In the genomic region with DNA sequence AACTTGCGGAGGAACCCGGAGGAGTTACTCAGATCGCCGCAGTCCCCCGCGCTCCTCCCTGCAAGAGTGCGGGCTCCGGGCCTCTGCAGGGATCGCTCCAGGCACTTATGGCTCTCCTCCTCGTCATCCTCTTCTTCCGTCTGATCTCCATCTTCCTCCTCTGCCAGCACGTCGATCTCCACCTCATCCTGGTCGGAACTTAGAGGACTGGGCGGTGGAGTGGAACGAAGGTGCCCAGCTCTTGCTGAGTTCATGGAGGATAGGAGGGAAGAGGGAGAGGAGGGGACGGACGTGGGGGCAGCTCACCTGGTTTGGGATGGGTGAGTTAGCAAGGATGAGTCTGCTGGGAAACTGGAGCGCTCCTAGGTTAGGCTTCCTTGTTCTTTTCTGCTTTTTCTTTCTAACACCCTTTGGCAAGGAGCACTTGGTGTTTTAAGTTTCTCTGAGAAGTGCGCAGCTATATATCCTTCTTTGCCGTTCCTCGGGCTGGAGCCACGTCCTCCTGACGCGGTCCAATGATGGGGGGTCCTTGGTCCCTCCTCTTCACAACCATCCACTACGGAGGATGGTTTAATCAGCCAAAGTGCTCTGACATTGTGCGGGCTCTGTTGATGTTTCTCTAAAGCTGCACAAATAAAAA, we compare ENCODE assay signal across 10 mouse cellular contexts. TPM values are rescaled to one million over a fixed set of nuclear protein-coding genes. Genes with fewer than 3 reads are reported as not detected.
DNase-seq lines count a peak whose midpoint lies in the region; ATAC-seq and TF ChIP-seq lines count a peak whose summit lies in the region.
"Had no signal": no experiment of that assay in that cellular context is flagged by ENCODE, and none has a peak within 500 bp of the region (broad histone marks: within the 10 kb centered on the region; RNA-seq: fewer than 3 reads in every experiment).

Gene Foxd4, minus strand, starts transcription at position 617 of the 640 bp plus-strand sequence.

- peak; percentile 3; the same call in 1 of the 2 replicates for ATAC-seq in lung, postnatal 0 days
- peak; percentile 21; the same call in 1 of the 2 replicates for ATAC-seq in forebrain, embryonic 16.5 days
- ATAC-seq in limb, embryonic 15.5 days (ENCODE audit: insufficient number of reproducible peaks, low FRiP score, low TSS enrichment, low read depth), result no peak
- ATAC-seq in stomach, embryonic 15.5 days (ENCODE audit: insufficient read depth, low FRiP score, low read depth), result no peak

- no peak for TF ChIP-seq EP300 in lung, postnatal 0 days (IDR thresholded peaks at IDR 0.05)

- peak within 1 kb of the TSS; percentile 33 for H3K4me3 ChIP-seq in lung, postnatal 0 days (ENCODE audit: low read depth, low read length)
- H3K4me3 ChIP-seq in forebrain, embryonic 16.5 days (replicated peaks; ENCODE audit: low read length), result peak within 1 kb of the TSS; percentile 39
- H3K4me3 ChIP-seq in limb, embryonic 15.5 days, result peak within 1 kb of the TSS; percentile 38
- H3K4me3 ChIP-seq in stomach, embryonic 15.5 days (replicated peaks), result peak within 1 kb of the TSS; percentile 37
- H3K4me3 ChIP-seq: erythroblast, embryonic 14.5 days had no signal

- H3K4me1 ChIP-seq in lung, postnatal 0 days (ENCODE audit: insufficient read depth, low read depth, low read length), result peaks cover 11% of the 10 kb centered on the region; the same call in 1 of the 2 replicates
- H3K4me1 ChIP-seq in forebrain, embryonic 16.5 days (replicated peaks; ENCODE audit: control insufficient read depth, insufficient read depth, low read length), result peaks cover 22% of the 10 kb centered on the region
- peaks cover 30% of the 10 kb centered on the region for H3K4me1 ChIP-seq in limb, embryonic 15.5 days
- peaks cover 23% of the 10 kb centered on the region for H3K4me1 ChIP-seq in stomach, embryonic 15.5 days

- no peak within 1 kb of the TSS for H3K9ac ChIP-seq in lung, postnatal 0 days (replicated peaks; ENCODE audit: low read depth)
- 0 out of 2 replicates have a peak within 1 kb of the TSS, but pooled peaks have one; percentile 1 for H3K9ac ChIP-seq in forebrain, embryonic 16.5 days (replicated peaks; ENCODE audit: low read depth, low read length)
- H3K9ac ChIP-seq in limb, embryonic 15.5 days, result no peak within 1 kb of the TSS
- H3K9ac ChIP-seq in stomach, embryonic 15.5 days, result no peak within 1 kb of the TSS

- no peaks in the 10 kb centered on the region for H3K36me3 ChIP-seq in lung, postnatal 0 days (ENCODE audit: insufficient read depth, low read length)
- H3K36me3 ChIP-seq in forebrain, embryonic 16.5 days (ENCODE audit: control insufficient read depth, insufficient read depth), result no peaks in the 10 kb centered on the region
- no peaks in the 10 kb centered on the region for H3K36me3 ChIP-seq in limb, embryonic 15.5 days
- no peaks in the 10 kb centered on the region for H3K36me3 ChIP-seq in stomach, embryonic 15.5 days

- peaks cover 62% of the 10 kb centered on the region for H3K27me3 ChIP-seq in lung, postnatal 0 days (replicated peaks; ENCODE audit: insufficient read depth, low read length)
- peaks cover 53% of the 10 kb centered on the region for H3K27me3 ChIP-seq in forebrain, embryonic 16.5 days (replicated peaks; ENCODE audit: control insufficient read depth, insufficient read depth, low read length)
- H3K27me3 ChIP-seq in limb, embryonic 15.5 days, result peaks cover 85% of the 10 kb centered on the region
- H3K27me3 ChIP-seq in stomach, embryonic 15.5 days (replicated peaks), result peaks cover 65% of the 10 kb centered on the region

- TF ChIP-seq CTCF in lung, postnatal 0 days (IDR thresholded peaks at IDR 0.05), result no peak

- no peak within 1 kb of the TSS for H3K27ac ChIP-seq in lung, postnatal 0 days (ENCODE audit: low read length)
- H3K27ac ChIP-seq in forebrain, embryonic 16.5 days (ENCODE audit: low read length), result no peak within 1 kb of the TSS
- H3K27ac ChIP-seq in limb, embryonic 15.5 days, result no peak within 1 kb of the TSS
- H3K27ac ChIP-seq in stomach, embryonic 15.5 days, result no peak within 1 kb of the TSS
- H3K27ac ChIP-seq: macrophage had no signal

- 2% methylated on average over 27 of the region's 27 CpGs for WGBS in lung, postnatal 0 days
- WGBS in forebrain, embryonic 16.5 days, result under 1% methylated on average over 27 of the region's 27 CpGs
- under 1% methylated on average over 27 of the region's 27 CpGs for WGBS in limb, embryonic 15.5 days
- WGBS in stomach, embryonic 15.5 days, result 2% methylated on average over 27 of the region's 27 CpGs

- no peak for DNase-seq in lung, postnatal 0 days (ENCODE audit: low spot score)
- DNase-seq in lung, postnatal 10 days, result no peak
- no peak for DNase-seq in frontal cortex, postnatal 36 days (ENCODE audit: low spot score in 2 of 2)
- DNase-seq in lung, postnatal 25 days (ENCODE audit: low spot score), result no peak

- H3K9me3 ChIP-seq in lung, postnatal 0 days (ENCODE audit: low read length), result no peaks in the 10 kb centered on the region
- H3K9me3 ChIP-seq in forebrain, embryonic 16.5 days (ENCODE audit: control insufficient read depth, low read length), result no peaks in the 10 kb centered on the region
- H3K9me3 ChIP-seq in limb, embryonic 15.5 days, result no peaks in the 10 kb centered on the region
- H3K9me3 ChIP-seq in stomach, embryonic 15.5 days, result no peaks in the 10 kb centered on the region

- peak within 1 kb of the TSS; percentile 53 for H3K4me2 ChIP-seq in lung, postnatal 0 days (replicated peaks; ENCODE audit: low read depth, low read length)
- peak within 1 kb of the TSS; percentile 59 for H3K4me2 ChIP-seq in forebrain, embryonic 16.5 days (ENCODE audit: low read length)
- H3K4me2 ChIP-seq in limb, embryonic 15.5 days, result peak within 1 kb of the TSS; percentile 67
- H3K4me2 ChIP-seq in stomach, embryonic 15.5 days, result peak within 1 kb of the TSS; percentile 69

RNA-seq across cellular contexts. Expression of gene Foxd4, which starts in this region (rescaled TPM):
- 0.19 and 0.24 TPM in 2 replicates for polyA plus RNA-seq in lung, postnatal 0 days (2015; fragmentation: Nextera tagmentation; extraction: Ambion mirVana)
- not detected in 2 replicates for polyA plus RNA-seq in forebrain, embryonic 16.5 days (2015; fragmentation: Nextera tagmentation; extraction: Ambion mirVana)
- not detected in 2 replicates for polyA plus RNA-seq in limb, embryonic 15.5 days (2015; fragmentation: Nextera tagmentation; extraction: Ambion mirVana)
- polyA plus RNA-seq in stomach, embryonic 15.5 days (2015; fragmentation: Nextera tagmentation; extraction: Ambion mirVana), result not detected in 2 replicates
- polyA plus RNA-seq: erythroblast, embryonic 14.5 days; macrophage; urinary bladder, adult 2 months had no signal

Comparison
In these comparisons a context has a peak if more than half of its experiments do, and no peak if none do; other contexts are left out.
1. Peak in ATAC-seq, H3K4me3 ChIP-seq and H3K4me2 ChIP-seq in lung, postnatal 0 days; RNA of the gene not detected or under 1 TPM.
2. Peak in ATAC-seq, H3K4me3 ChIP-seq, H3K9ac ChIP-seq and H3K4me2 ChIP-seq in forebrain, embryonic 16.5 days; RNA of the gene not detected or under 1 TPM.